Mouse (Mus musculus): ENCODE measurements around the gene Nckap1.

Gene Nckap1

GRCm38 (mm10) chr2:80554442-80554841 is 26.7 kb downstream of the Nckap1 start:
- 78% methylated on average over 4 of the region's 4 CpGs for WGBS

DNA sequence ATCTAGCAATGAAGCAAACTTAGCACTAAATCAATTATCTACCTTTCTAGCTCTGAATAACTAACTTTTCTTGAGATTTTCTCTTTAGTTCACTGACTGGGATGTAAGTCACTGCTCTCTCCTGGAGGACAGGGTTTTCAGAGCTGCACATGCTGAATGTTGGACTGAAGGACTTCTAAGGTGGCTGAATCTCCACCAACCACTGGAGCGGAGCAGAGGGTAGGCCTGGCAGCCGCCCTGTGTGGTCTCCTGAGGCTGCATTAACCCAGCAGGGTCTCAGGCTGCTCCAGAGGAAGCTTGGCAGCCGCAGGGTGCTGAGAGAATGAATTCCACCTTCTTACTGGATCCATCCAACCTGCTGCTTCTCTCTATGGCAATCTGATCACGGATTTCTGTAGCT is 31.5 kb downstream of the Nckap1 start:
- WGBS, result 86% methylated on average over 4 of the region's 4 CpGs

DNA sequence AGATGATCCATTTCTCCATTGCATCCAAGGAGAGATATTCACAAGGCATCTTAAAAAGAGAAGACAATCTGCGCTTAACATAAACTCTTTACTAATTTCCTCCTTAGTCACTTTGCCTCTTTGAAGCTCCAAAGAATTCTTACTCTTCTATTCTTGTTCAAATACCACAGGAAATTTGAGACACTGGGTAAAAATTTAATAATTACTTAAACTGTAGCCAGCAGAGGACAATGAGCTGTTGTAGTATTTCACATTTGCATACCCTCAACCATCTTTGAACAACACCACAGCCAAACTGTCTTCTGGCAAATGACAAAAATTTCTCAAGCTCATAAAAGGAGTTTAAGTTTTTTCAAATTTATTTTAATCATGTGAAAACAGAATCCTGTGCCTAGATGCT is 33.3 kb downstream of the Nckap1 start:
- 91% methylated on average over 1 of the region's 1 CpGs for WGBS

GRCm38 (mm10) chr2:80542801-80543200 is 38.4 kb downstream of the Nckap1 start:
- WGBS, result 71% methylated on average over 5 of the region's 5 CpGs

- 58% methylated on average over 3 of the region's 3 CpGs for WGBS
These were observed 44.0 kb downstream of the Nckap1 start for GRCm38 (mm10) chr2:80537156-80537555.

GRCm38 (mm10) chr2:80536608-80537007 is 44.6 kb downstream of the Nckap1 start:
- 68% methylated on average over 2 of the region's 2 CpGs for WGBS

- 87% methylated on average over 9 of the region's 9 CpGs for WGBS
These were observed 56.9 kb downstream of the Nckap1 start for GRCm38 (mm10) chr2:80524275-80524674.

GRCm38 (mm10) chr2:80506051-80506802 is 75.0 kb downstream of the Nckap1 start:
- WGBS, result 43% methylated on average over 7 of the region's 7 CpGs

DNA sequence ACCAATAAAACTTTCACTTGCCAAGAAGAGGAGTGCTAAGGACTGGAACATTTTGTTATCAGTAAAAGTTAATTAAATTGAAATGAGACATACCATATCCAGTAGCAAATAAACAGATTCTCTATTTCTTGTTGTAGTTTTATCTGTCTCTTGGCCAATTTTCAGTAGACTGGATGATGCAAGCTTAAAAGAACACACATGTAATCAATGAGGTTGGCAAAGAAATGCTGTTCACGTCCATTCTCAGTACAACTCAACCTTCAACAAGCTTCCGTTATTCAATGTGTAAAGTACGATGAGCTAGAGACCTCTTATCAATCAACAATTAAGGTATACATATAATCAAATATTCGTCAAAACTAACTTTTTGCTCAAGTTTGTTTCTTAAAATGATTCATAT is 79.0 kb downstream of the Nckap1 start:
- WGBS, result 93% methylated on average over 4 of the region's 4 CpGs

GRCm38 (mm10) chr2:80495304-80495703 is 85.9 kb downstream of the Nckap1 start:
- WGBS, result 35% methylated on average over 7 of the region's 7 CpGs

GRCm38 (mm10) chr2:80486851-80487250 is 94.3 kb downstream of the Nckap1 start:
- WGBS, result 78% methylated on average over 5 of the region's 5 CpGs

GRCm38 (mm10) chr2:80484951-80485350 is 96.2 kb downstream of the Nckap1 start:
- 96% methylated on average over 5 of the region's 5 CpGs for WGBS

DNA sequence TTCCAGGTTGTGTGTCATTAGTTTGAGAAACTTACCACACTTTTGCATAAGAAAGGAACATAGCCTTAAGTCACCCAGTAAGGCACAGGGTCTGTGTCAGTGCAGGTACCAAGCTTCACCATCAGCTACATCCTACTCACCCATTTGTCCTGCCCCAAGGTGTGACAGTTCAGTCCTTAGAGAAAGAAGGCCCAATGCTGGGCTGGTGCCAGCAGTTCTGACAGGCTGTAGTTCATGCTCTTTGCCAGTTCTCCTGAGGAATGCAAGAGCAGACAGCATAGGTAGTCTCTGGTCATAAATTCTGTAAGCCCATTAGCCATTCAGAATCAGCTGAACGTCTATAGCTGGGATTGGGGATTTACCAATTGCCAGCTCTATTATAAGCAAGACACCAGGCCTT is 105.3 kb downstream of the Nckap1 start:
- WGBS, result 46% methylated on average over 1 of the region's 1 CpGs

DNA sequence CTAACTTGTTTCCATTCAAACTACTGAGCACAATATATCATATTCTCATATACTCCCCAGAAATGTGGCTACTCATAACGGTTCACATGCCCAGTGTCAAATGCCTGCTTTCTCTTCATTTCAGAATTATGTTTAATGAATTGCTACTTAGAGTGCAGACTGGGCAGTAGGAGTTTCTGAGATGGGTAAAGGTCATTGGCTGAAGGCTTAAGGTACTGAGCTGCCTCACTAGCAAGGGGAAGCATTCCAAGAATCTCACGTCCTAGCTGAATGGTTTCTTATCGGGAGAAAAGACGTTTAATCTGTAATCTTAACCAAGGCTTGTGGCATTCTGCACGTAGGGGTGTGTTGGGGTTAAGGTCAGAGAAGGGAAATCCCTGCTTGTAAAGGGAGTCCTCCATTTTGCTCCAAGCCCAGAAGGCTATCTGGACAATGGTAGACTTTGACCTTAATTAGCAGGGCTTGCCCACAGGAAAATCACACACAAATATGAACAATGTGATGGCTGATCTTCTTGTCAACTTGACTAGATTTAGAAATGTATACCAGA is 106.9 kb downstream of the Nckap1 start:
- 89% methylated on average over 5 of the region's 5 CpGs for WGBS

DNA sequence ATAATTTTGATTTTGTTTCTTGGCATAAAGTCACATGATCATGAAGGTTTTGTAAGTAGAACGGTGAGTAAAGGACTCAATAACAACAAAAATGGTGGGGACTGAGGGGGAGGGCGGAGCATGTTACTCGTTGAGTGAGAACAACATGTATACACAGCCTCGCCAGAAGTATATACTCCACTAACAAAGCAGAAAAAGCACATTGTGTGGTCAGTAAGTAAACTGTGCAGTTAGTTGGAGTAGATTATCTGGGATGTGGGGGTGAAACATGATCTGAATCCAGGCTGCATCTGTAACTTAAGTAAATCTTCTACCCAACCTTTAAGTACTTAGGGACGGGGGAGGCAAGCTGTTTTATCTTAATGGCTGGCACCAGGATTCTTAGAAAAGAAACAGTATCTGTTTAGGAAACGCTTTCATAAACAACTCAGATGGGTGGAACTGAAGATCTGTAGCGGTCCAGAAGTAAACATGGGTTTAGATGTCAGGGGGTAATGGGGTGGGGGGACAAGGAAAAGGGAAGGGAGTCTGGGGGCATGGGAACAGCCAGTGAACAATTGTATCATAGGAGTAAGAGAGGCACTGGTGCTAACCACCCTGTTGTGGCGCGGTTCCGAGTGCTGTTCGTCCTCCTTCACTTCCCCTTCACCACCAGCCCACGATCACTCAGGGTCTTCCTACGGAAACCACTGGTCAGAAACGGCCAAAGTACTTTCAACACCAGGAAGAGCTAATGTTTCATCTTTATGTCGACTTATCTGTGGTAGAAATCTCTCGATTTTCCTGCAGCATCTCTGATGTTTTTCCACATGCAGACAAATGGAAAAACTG is 115.0 kb downstream of the Nckap1 start:
- WGBS, result 82% methylated on average over 16 of the region's 16 CpGs

- 78% methylated on average over 8 of the region's 8 CpGs for WGBS
These were observed 119.4 kb downstream of the Nckap1 start for GRCm38 (mm10) chr2:80461827-80462226.
